Mouse (Mus musculus): ENCODE measurements around the gene Lmod1. TPM values are rescaled to one million over a fixed set of nuclear protein-coding genes. Genes with fewer than 3 reads are reported as not detected.
"Not testable (repeated sequence)": the region's sequence is repeated elsewhere in the genome, so short reads cannot be mapped to it uniquely, and the experiment has no call there.

The Lmod1 gene
- polyA plus RNA-seq, 1 experiment: 17.6 TPM

DNA sequence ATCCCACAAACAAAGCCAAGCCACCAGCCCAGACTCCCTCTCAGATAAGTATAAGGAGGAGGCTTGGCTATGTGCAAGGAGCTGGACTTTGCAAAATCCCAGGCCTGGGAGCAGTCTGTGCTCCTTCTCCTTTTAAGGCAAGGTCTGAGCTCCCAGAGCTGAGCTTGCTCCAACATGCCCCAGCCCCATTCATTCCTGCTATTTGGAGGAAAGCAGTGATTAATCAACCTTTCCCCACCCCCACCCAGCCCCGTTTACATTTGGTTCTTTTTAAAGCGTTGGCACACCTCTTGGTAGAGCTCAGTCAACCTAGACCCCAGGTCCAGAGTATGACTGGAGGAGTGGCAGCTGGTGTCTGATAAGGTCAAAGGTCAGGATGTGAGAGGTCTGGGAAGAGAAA lies 34.5 kb downstream of the Lmod1 start:
- 16% methylated on average over 2 of the region's 2 CpGs for WGBS
- no peak for DNase-seq (ENCODE audit: low read depth, low spot score)

DNA sequence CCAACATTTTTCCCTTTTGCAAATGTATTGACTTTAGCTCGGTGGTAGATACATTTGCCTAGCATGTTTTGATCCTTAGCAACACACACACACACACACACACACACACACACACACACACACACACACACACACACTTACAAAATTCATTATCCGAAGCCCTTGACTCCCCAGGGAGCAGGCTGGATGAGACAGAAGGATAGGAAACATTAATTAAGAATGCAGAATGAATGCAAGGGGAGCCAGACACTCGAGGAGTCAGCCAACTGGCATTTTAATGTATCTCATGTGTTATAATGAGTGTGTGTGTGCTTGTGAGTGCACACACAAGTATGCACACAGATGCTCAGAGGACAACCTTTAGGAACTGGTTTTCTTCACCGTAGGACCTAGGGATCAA lies 36.9 kb downstream of the Lmod1 start:
- WGBS: 72% methylated on average over 4 of the region's 4 CpGs
- no peak for DNase-seq (ENCODE audit: low read depth, low spot score)

- no peak for DNase-seq (ENCODE audit: low read depth, low spot score)
Measured at GRCm38 (mm10) chr1:135362115-135362514, 37.5 kb downstream of the Lmod1 start.

DNA sequence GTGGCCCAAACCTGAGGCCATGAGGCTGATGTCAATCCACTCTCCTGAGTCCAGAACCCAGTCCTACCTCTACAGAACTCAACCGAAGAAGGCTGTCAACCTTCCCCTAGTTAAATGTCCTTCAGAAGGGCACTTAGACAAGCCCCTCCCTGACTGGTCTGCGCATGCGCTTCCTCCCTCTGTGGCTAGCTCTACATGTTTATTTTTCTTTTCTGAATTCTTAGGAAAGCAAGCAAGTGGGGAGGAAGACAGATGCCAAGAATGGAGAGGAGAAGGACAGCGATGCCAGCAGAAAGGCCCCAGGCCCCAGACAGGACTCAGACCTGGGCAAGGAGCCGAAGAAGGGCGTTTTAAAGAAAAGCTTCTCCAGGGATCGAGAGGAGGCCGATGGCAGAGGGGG lies 38.8 kb downstream of the Lmod1 start:
- DNase-seq (ENCODE audit: low read depth, low spot score): no peak
- 77% methylated on average over 8 of the region's 8 CpGs for WGBS

DNA sequence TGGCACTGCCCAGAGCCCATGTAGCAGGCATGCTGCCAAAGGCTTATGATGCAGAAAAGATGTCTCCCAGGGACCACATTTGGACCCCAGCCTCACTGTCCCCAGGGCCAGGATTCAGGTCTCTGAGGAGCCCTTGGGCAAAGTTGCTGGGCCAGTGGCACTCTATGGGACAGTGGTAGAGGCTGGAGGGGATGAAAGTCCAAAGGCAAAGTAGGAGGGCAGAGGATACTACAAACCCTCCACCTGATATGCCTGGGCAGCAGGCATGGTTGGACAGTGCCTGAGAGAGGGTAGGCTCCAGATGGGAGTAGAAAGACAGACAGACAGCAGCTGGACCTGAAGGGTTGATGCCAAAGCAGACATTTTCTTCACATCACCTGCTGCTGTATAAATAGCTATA lies 41.8 kb downstream of the Lmod1 start:
- DNase-seq (ENCODE audit: low read depth, low spot score): no peak

DNA sequence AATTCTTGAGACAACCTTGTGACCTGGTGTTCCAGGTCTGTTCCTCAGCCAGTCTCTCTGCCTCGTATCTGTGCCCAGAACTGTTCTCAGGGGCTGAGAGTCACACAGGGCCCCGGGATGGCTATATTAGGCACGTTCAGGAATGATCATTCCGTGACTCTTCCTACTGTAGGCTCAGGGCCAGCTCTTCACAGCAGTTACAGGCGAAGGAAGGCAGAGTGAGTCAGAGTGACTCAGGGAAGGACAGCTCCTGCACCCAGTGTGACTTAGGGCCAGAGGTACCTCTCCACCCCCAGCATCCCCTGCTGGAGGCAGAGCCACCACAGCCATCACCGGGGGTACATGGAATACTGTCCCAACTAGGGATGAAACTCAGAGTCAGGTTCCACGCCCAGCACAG lies 42.4 kb downstream of the Lmod1 start:
- WGBS: 67% methylated on average over 7 of the region's 7 CpGs
- DNase-seq (ENCODE audit: low read depth, low spot score): no peak

- WGBS: 62% methylated on average over 8 of the region's 8 CpGs
- DNase-seq (ENCODE audit: low read depth, low spot score): no peak
Measured at GRCm38 (mm10) chr1:135367595-135367994, 43.0 kb downstream of the Lmod1 start.

GRCm38 (mm10) chr1:135368245-135368644 lies 43.6 kb downstream of the Lmod1 start:
- peak; percentile 81 for DNase-seq (ENCODE audit: low read depth, low spot score)
- WGBS: under 1% methylated on average over 20 of the region's 20 CpGs

- peak; percentile 36 for DNase-seq (ENCODE audit: low read depth, low spot score)
- WGBS: 9% methylated on average over 14 of the region's 14 CpGs
Measured at GRCm38 (mm10) chr1:135368982-135369381, 44.4 kb downstream of the Lmod1 start.

DNA sequence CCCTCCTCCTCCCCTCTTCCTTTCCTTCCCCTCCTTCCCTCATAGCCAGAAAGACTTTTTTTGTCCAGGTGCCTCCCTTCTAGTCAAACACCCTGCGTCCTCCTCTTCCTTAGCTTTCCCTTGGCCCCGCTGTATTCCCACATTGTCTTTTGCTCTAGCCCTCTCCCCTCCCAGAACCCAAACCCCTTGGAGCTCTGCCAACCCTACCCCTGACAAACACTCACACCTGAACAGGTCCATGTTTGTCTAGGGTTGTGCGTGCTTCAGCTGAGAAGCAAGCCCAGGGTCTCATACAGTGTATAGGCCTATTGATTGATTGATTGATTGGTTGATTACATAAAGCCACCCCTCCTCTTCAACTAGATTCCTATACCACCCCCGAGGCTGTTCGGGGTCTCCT lies 44.8 kb downstream of the Lmod1 start:
- WGBS: 88% methylated on average over 5 of the region's 5 CpGs
- no peak for DNase-seq (ENCODE audit: low read depth, low spot score)

DNA sequence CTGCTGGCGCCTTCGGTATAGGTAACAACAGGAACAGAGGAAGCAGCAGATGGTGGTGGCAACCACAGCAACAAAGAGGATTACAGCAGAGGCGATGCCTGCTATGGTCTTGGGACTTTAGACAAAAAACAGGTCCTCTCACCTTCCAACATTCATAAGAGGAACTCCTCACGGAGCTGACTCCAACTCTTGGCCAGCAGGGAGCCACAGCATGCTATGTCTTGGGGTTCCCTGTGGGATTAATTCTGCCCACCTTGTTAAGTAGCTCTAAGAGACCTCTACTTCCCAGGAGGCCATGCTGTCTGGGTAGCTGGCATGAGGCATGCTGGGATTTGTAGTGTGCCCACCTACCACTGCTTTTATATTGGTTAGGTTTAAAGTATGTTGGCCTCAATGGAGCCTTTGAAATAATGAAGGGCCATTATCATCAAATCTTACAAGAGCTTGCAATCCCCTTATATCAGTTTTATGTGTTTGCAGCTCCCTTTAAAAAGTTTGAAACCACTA lies 48.6 kb downstream of the Lmod1 start:
- WGBS: 82% methylated on average over 4 of the region's 4 CpGs
- DNase-seq (ENCODE audit: low read depth, low spot score): no peak

DNA sequence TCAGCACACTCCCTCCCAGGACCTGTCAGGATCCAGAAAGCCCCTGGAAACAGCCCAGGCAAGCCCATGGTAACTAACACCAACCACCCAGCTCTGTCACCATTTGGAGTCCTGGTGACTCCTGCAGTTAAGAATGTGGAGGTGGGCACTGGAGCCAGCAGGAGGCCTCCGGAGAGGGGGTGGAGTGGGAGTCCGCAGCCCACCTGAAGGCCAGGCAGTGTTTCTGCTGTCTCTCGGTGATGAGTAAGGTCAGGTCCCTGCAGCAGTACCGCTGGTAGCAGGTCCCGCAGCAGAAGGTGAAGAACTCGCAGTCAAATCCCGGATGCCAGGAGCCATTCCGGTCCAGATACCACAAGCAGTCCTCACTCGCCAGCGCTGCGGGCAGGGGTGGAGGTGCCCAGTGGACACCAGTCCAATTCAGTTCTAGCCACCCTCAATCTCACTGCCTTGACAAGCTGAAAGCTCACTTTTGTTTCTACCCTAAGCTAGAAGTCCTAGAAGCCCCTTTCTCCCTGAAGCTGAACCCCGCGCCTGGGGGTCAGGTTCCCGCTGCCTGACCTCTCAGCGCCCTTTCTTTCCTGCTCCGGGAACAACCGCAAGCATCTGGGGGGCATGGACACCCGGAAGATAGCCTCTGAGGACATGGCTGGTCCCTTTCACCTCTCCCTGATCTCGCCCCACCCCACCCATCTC lies 49.7 kb downstream of the Lmod1 start:
- 13% methylated on average over 19 of the region's 19 CpGs for WGBS
- DNase-seq (ENCODE audit: low read depth, low spot score): no peak

DNA sequence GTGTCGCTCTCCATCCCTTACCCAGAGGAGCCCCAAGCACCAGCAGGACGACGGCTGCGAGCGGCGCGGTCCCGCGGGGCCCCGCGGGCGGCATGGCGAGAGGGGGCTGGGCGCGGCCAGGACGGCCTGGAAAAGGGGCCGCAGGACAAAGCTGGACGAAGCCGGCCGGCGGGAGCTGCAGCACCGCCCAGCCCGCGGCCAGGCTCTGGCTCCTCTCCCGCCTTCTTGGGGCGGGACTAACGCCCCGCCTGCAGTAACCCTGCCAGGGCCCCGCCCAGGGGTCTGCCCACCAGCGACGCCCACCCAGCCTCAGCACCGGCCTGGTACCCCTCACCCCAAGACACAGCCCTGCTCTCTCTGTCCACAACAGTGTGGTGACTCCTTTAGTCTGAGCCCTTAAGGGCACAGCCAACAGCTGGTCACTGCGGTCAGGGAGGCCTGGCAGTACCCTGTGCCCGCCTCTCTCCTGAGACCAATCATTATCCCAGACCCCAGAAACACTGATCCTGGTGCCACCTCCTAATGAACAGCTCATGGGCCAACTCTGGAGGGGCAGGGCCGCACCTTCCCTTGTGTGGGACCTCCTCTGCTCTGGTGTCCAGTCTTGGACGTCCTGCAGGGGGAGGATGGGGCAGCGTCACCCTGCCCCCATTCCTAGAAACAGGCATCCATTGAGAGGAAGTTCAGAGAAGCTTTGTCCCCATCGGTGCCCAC lies 50.4 kb downstream of the Lmod1 start, which contains the start of gene Shisa4:
Shisa4 (minus strand) TSS at position 370 of the 714 bp plus-strand sequence.
- no peak for DNase-seq (ENCODE audit: low read depth, low spot score)
- WGBS: 4% methylated on average over 38 of the region's 38 CpGs

DNA sequence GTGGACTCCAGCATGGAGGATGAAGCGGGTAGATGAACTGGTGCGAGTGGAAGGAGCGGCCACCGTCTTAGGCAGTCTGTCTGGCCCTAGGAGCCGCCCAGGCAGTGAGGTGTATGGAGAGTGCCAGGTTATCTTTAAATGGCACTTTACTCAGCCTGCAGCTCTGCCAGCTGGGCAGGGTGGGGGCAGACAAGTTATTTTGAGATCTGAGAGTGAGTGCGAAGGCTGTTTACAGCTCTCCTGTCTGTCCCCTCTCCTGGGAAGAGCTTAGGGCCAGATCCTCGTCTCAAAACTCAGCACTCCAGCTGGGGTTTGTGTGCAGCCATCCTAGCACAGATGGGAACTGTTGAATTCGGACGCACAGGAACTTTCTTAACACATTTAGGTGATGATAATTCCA lies 54.0 kb downstream of the Lmod1 start:
- DNase-seq (ENCODE audit: low read depth, low spot score): no peak
- WGBS: 40% methylated on average over 9 of the region's 9 CpGs

GRCm38 (mm10) chr1:135379048-135379447 lies 54.4 kb downstream of the Lmod1 start:
- no peak for DNase-seq (ENCODE audit: low read depth, low spot score)
- WGBS: 50% methylated on average over 2 of the region's 2 CpGs

GRCm38 (mm10) chr1:135380071-135380991 lies 55.7 kb downstream of the Lmod1 start:
- no peak for DNase-seq (ENCODE audit: low read depth, low spot score)
- WGBS: 66% methylated on average over 15 of the region's 15 CpGs

GRCm38 (mm10) chr1:135381560-135381959 lies 57.0 kb downstream of the Lmod1 start:
- WGBS: 70% methylated on average over 6 of the region's 6 CpGs
- not testable (repeated sequence) for DNase-seq (ENCODE audit: low read depth, low spot score)

DNA sequence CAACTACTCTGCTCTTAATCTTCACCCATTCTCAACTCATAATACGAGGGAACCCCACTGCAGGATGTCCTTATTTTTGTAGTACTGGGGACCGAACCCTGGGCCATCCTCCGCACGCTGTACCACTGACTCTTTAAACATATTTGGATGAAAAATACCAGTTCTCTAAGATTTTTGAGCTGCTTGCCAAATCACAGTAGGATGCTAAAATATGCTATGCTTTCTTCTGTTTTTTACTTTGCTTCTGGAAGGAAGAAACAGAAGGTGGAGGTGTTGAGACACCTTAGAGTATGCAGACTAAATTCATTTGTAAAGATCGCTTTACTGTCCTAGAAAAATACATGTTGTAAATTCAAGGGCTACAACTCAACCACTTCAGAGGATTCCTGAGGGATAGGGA lies 59.6 kb downstream of the Lmod1 start:
- 97% methylated on average over 5 of the region's 5 CpGs for WGBS
- no peak for DNase-seq (ENCODE audit: low read depth, low spot score)

DNA sequence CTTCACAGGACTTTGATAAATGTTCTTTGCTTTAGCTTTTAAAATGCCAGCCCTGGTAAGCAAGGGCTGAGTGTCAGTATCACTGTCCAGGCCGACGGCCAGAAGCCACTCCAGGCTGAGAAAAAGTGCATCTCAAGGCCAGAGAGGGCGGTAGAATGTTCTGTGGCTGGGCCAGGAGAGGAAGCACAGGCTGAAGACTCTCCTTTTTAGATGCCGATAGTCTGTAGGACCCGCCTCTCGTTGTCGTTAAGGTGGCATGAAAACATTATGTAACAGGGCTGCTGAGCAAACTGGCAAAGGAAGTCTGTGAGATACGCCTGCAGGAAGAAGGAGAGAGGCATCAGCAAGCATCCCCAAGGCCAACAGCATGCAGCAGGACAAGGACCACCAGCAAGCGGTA lies 60.6 kb downstream of the Lmod1 start:
- WGBS: 81% methylated on average over 9 of the region's 9 CpGs
- no peak for DNase-seq (ENCODE audit: low read depth, low spot score)

DNA sequence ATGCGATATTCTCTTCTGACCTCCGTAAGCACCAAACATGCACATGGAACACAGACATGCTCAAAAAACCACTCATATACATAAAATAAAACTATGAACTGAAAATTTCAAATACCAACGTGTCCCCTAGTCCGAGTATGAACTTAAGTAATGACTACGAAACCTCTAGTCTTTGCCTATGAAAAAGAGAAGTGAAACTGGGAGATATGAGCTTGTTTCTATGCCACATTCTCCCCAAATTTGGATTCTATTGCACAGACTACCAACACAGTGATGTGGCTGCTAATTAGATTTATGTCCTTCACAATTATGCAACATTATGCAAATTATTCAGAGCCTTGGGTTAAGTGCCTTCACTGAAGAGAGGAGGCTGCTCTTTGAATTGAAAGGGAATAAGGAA lies 74.9 kb downstream of the Lmod1 start:
- 90% methylated on average over 5 of the region's 5 CpGs for WGBS
- DNase-seq (ENCODE audit: low read depth, low spot score): no peak

Data from large intestine, adult 2 months (tissue).